Mouse (Mus musculus) embryonic facial prominence, embryonic 11.5 days (tissue): Measurements from ENCODE around the gene Crip3. TPM values are rescaled to one million over a fixed set of nuclear protein-coding genes. Genes with fewer than 3 reads are reported as not detected.

Source experiments
- ATAC-seq: fragments of 200-750 bp; cut with Nextera tagmentation; replicated peaks from 2 replicates; pipeline ENCODE4 v1.8.0; 2017; ENCODE audit warnings: low read depth; ENCODE audit not compliant: insufficient number of reproducible peaks, low FRiP score, low TSS enrichment
- DNase-seq: peaks from one replicate; pipeline ENCODE4 v3.0.0-alpha.2; 2015; ENCODE audit warnings: low spot score
- H3K27ac ChIP-seq: fragments of 300-500 bp; sonication (generic); replicated peaks from 2 replicates; pipeline ENCODE4 v1.5.1; 2014; ENCODE audit warnings: mild to moderate bottlenecking, low read depth, low read length, control low read depth
- H3K27me3 ChIP-seq: fragments of 300-500 bp; sonication (generic); 2 replicates; pipeline ENCODE4 v1.6.1; 2014; ENCODE audit warnings: mild to moderate bottlenecking, low read length, moderate library complexity, mixed read lengths; ENCODE audit not compliant: control insufficient read depth, insufficient read depth
- H3K36me3 ChIP-seq: fragments of 300-500 bp; sonication (generic); replicated peaks from 2 replicates; pipeline ENCODE4 v1.6.1; 2014; ENCODE audit warnings: low read depth, mild to moderate bottlenecking, low read length, moderate library complexity, mixed read lengths; ENCODE audit not compliant: control insufficient read depth, insufficient read depth
- H3K4me1 ChIP-seq: fragments of 300-500 bp; sonication (generic); 2 replicates; pipeline ENCODE4 v1.6.1; 2014; ENCODE audit warnings: low read length, mixed read lengths; ENCODE audit not compliant: control insufficient read depth, insufficient read depth
- H3K4me2 ChIP-seq: fragments of 300-500 bp; sonication (generic); 2 replicates; pipeline ENCODE4 v1.6.1; 2014; ENCODE audit warnings: low read depth, mild to moderate bottlenecking, control low read depth, low read length, moderate library complexity
- H3K4me3 ChIP-seq: fragments of 300-500 bp; sonication (generic); 2 replicates; pipeline ENCODE4 v1.5.1; 2014; ENCODE audit warnings: low read depth, low read length, control low read depth
- H3K9ac ChIP-seq: fragments of 300-500 bp; sonication (generic); replicated peaks from 2 replicates; pipeline ENCODE4 v1.6.1; 2014; ENCODE audit warnings: mild to moderate bottlenecking, control low read depth, low read length
- H3K9me3 ChIP-seq: fragments of 300-500 bp; sonication (generic); replicated peaks from 2 replicates; pipeline ENCODE4 v1.6.1; 2016; ENCODE audit warnings: mild to moderate bottlenecking, low read length, inconsistent platforms, mixed read lengths; ENCODE audit not compliant: control insufficient read depth
- WGBS: fragments of 180-500 bp; shearing (Covaris S2); extraction: QIAGEN DNeasy Blood & Tissue Kit; methylation state at CpG from one replicate; pipeline ENCODE4 v1.1.7; 2014; 5-methylcytosine and 5-hydroxymethylcytosine counted together
- polyA plus RNA-seq: library from polyadenylated mRNA; unstranded; fragments of >200 nt; fragmentation: Nextera tagmentation; extraction: Ambion mirVana; gene quantifications from 2 replicates; pipeline ENCODE4 v1.2.1, GENCODE M21; 2014

Crip3 gene
- 0.43 and 1.0 TPM in 2 replicates for polyA plus RNA-seq

DNA sequence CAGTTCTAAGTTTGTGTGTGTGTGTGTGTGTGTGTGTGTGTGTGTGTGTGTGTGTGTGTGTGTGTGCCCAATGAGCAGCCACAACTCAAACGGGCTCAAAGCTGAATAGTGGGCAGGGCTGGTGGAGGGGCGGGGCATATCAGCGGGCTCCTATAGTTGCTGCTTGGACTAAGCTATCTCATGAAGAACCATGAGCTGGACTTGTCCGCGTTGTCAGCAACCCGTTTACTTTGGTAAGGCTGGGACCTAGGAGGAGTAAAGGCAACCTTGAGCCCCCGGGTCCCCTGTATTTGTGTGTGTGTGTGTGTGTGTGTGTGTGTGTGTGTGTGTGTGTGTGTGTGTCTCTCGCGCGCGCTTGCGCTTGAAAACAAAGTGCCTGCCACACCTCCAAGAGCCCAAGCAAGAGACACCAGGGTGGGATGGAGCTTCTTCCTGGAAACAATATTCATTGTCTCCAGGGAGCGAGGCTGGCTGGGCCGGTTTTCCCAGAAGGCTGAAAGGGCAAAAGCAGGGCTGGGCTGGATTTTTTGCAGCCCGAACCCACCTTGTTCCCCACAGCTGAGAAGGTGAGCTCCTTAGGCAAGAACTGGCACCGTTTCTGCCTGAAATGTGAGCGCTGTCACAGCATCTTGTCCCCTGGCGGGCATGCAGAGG lies at the start of gene Crip3:
Crip3 (plus strand) TSS at position 166 of the 654 bp plus-strand sequence.
- Histone ChIP-seq H3K4me1 (no peaks in the 10 kb centered on the region), H3K36me3 (no peaks in the 10 kb centered on the region), H3K27ac (no peak within 1 kb of the TSS), H3K4me3 (peak within 1 kb of the TSS; percentile 9; the same call in 1 of the 2 replicates), H3K27me3 (no peaks in the 10 kb centered on the region), H3K4me2 (peak within 1 kb of the TSS; percentile 32), H3K9me3 (no peaks in the 10 kb centered on the region), H3K9ac (no peak within 1 kb of the TSS)
- peak; percentile 51 for DNase-seq
- no peak for ATAC-seq
- 7% methylated on average over 18 of the region's 18 CpGs for WGBS

DNA sequence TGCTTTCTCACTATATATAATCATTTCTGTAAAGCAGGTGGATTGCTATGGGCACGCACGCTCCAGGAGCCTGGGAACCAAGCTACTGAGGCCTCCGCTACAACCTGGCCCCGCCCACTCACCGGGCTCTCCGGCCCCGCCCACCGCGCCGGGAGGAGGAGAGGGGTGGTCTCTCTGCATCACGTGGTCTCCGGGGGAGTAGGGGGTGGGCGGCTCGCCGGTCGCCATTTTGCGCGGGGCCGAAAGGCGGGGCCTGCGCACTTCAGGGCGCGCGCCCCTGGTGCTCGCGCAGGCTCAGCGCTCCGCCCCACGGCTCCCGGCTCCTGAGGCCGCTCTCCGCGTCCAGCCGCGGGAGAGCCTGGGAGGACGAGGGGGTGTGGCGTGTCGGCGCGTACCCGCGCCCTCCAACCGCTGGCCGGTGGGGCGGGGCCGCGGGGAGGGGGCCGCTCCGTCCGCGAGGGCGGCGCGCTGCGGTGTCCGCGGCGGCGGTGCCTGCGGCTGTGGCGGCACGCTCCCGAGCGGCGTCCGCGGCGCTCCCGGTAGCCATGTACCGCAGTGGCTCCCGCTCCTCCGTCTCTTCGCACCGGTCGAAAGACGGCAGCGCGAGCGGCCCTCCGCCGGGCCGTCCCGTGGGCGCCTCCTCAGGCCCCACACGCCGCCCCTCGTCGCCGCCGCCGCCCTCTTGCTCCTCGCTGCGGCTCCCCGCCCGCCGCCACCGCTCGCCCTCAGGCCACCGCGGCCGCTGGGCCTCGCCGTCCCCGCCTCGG lies 45.2 kb upstream of the Crip3 start, which contains the start of gene Zfp318:
Zfp318 (plus strand) TSS at position 438 of the 767 bp plus-strand sequence.
- no peaks in the 10 kb centered on the region for H3K9me3 ChIP-seq
- peak within 1 kb of the TSS; percentile 89 for H3K9ac ChIP-seq
- WGBS = under 1% methylated on average over 65 of the region's 105 CpGs
- peaks cover 3% of the 10 kb centered on the region; the same call in 1 of the 2 replicates for H3K4me1 ChIP-seq
- H3K27ac ChIP-seq = peak within 1 kb of the TSS; percentile 66
- no peaks in the 10 kb centered on the region for H3K36me3 ChIP-seq
- peak within 1 kb of the TSS; percentile 91 for H3K4me2 ChIP-seq
- H3K4me3 ChIP-seq = peak within 1 kb of the TSS; percentile 82
- H3K27me3 ChIP-seq = no peaks in the 10 kb centered on the region
- ATAC-seq (peak; percentile 96), DNase-seq (peak; percentile 97)

DNA sequence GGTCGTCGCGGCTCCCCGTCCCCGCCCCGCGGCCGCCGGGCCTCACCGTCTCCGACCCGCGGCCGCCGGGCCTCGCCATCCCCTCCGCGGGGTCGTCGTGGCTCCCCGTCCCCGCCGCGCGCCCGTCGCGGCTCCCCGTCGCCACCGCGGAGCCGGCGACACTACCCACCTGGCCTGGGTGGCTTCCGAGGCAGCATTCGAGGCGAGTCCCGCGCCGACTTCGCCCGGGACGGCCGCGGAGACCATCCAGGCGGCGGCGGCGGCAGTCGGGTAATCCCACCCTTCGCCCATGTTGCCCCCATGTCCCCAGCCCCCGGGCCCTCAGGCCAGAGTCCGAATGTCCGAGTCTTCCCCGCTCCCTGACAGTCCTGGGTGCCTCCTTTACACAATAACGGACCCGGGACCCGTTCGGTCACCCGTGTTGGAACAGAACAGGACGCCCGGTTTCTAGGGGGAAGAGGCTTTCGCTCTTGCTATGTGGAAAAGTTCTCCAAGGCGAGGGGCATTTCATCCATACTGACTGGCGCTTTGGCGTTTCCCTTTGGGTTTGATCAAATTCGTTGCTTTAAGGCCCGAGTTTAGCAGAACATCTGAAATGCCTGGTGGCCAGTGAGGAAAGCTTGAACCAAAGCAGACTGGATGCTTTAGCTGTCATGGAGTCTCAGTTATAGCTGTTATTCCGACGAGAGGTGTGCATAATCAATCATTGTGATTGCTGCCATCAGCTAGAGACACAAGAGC lies 44.5 kb upstream of the Crip3 start:
- ATAC-seq (0 out of 2 replicates have a peak, but pooled peaks have one; percentile 8), DNase-seq (peak; percentile 23)
- H3K36me3 ChIP-seq = no peaks in the 10 kb centered on the region
- no peaks in the 10 kb centered on the region for H3K9me3 ChIP-seq
- peak overlapping the region; percentile 82 for H3K4me3 ChIP-seq
- no peaks in the 10 kb centered on the region for H3K27me3 ChIP-seq
- peak overlapping the region; percentile 66 for H3K27ac ChIP-seq
- H3K9ac ChIP-seq = peak overlapping the region; percentile 89
- H3K4me2 ChIP-seq = peak overlapping the region; percentile 91
- under 1% methylated on average over 64 of the region's 70 CpGs for WGBS
- peaks cover 3% of the 10 kb centered on the region; the same call in 1 of the 2 replicates for H3K4me1 ChIP-seq

DNA sequence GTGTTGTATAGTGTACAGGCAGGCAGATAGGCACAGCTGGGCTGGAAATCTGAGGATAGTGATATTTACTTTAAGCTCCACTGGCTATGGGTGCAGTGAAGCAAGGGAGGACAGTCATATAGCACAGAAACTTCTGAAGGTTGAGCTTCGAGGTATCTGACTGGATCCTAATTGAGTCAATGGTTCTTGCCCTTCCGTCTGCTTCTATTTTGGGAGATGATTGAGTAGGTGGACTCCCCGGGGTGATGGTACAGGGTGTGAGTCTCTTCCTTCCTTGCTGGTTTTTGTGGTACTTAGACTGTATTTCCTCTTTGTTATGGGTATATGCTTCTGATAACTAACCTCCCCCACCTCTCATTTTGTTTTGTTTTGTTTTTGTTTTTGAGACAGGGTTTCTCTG lies 40.5 kb upstream of the Crip3 start:
- Histone ChIP-seq H3K27ac (no peak overlapping the region), H3K27me3 (no peaks in the 10 kb centered on the region), H3K36me3 (no peaks in the 10 kb centered on the region; the same call in 1 of the 2 replicates), H3K4me3 (no peak overlapping the region), H3K9me3 (no peaks in the 10 kb centered on the region), H3K4me1 (peaks cover 3% of the 10 kb centered on the region; the same call in 1 of the 2 replicates), H3K4me2 (no peak overlapping the region), H3K9ac (no peak overlapping the region)
- WGBS = 94% methylated on average over 3 of the region's 3 CpGs
- DNase-seq (no peak), ATAC-seq (no peak)

DNA sequence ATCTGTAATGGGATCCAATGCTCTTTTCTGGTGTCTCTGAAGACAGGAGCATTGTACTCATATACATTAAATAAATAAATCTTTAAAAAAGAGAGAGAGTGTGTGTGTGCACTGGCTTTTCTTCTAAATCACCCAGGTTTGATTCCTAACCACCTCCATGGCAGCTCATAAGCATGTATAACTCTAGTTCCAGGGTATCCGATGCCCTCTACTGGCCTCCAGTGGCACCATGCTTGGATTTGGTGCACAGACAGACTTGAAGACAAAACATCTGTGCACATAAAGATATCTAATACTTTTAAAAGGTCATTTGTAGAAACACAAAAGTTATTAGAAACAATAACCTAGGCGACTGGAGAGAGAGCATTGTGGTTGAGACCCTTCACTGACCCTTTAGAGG lies 35.7 kb upstream of the Crip3 start:
- Histone ChIP-seq H3K27me3 (no peaks in the 10 kb centered on the region), H3K36me3 (no peaks in the 10 kb centered on the region; the same call in 1 of the 2 replicates), H3K4me1 (no peaks in the 10 kb centered on the region), H3K9me3 (no peaks in the 10 kb centered on the region), H3K27ac (no peak overlapping the region), H3K4me3 (no peak overlapping the region), H3K9ac (no peak overlapping the region), H3K4me2 (no peak overlapping the region)
- no peak for ATAC-seq
- DNase-seq = peak; percentile 62
- 52% methylated on average over 2 of the region's 2 CpGs for WGBS

DNA sequence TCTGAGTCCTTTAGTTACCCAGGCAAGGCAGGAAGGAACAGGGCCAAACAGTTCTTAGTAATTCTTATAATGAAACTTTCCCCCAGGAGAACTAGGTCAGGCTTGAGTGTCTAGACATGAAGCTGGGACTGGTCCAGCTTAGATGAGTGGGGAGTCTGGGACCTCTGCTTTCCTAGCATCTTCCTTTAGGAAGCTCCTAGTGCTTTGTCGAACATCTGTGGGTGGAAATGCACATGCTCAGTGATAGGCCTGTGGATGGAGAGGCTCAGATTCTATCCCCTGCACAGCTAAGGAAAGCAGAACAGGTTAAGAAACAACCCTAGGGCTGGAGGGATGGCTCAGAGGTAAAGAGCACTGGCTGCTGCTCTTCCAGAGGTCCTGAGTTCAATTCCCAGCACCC lies 34.1 kb upstream of the Crip3 start:
- H3K27ac ChIP-seq = no peak overlapping the region
- ATAC-seq = no peak
- 84% methylated on average over 1 of the region's 1 CpGs for WGBS

DNA sequence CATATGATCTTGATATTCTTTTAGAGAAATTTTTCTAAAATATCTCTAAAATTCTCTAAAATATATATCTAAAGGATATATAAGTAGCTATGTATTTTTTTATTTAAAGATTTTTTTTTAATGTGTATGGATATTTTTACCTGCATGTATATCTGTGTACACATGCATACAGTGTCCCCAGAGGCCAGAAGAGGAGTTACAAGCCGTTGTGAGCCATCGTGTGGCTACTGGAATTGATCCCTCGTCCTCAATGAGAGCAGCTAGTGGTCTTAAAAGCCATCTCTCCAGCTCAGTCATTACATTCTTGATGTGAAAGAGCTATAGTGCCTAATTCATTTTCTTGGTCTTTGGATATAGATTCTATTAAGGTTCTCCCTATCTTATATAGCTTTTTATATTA lies 20.2 kb upstream of the Crip3 start:
- Histone ChIP-seq H3K4me1 (no peaks in the 10 kb centered on the region), H3K4me2 (no peak overlapping the region), H3K27me3 (no peaks in the 10 kb centered on the region), H3K9me3 (no peaks in the 10 kb centered on the region), H3K36me3 (peaks cover 11% of the 10 kb centered on the region), H3K9ac (no peak overlapping the region), H3K4me3 (no peak overlapping the region), H3K27ac (no peak overlapping the region)
- DNase-seq (peak; percentile 28), ATAC-seq (no peak)
- WGBS = 38% methylated on average over 3 of the region's 3 CpGs

More for the DNA sequence above, 34.1 kb upstream of the Crip3 start:
- Histone ChIP-seq H3K4me1 (no peaks in the 10 kb centered on the region), H3K4me3 (no peak overlapping the region), H3K36me3 (no peaks in the 10 kb centered on the region; the same call in 1 of the 2 replicates), H3K9ac (no peak overlapping the region), H3K4me2 (no peak overlapping the region), H3K9me3 (no peaks in the 10 kb centered on the region), H3K27me3 (no peaks in the 10 kb centered on the region)
- no peak for DNase-seq
